Mouse (Mus musculus): ENCODE data around the gene Efcab6. TPM values are rescaled to one million over a fixed set of nuclear protein-coding genes. Genes with fewer than 3 reads are reported as not detected.

The Efcab6 gene
- polyA plus RNA-seq, 1 experiment, result 215 TPM

DNA sequence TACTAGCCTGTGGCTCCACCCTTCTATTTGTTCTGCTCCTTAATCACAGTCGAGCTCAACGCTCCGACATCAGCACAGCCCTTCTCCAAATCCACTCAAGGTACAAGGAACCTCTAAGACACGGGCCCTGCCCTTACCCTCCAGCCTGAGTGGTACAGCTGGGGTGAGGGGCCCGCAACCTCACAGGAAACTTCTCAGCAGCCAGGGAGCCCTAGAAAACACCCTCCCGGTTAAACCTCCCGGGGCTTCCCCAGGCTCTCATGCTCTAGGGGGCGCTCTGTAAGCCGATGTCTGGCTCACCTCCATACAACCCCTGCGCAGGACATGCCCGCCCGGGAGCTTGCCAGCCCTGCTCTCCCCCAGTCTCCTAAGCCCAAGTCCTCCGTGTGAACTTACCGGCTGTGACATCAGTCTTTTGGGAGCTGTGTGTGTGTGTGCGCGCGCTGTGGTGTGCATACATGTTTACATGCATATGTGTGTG is 9.6 kb upstream of the Efcab6 start:
- no peak for TF ChIP-seq CTCF (IDR thresholded peaks at IDR 0.05; ENCODE audit: control insufficient read depth, insufficient read depth, insufficient replicate concordance, low read depth, low read length)
- TF ChIP-seq POLR2A (IDR thresholded peaks at IDR 0.05; ENCODE audit: control insufficient read depth, low read depth, low read length), result no peak
- no peaks in the 10 kb centered on the region for H3K36me3 ChIP-seq (ENCODE audit: control insufficient read depth, insufficient read depth, low read length)
- H3K27me3 ChIP-seq (ENCODE audit: control insufficient read depth, insufficient read depth, low read length), result no peaks in the 10 kb centered on the region
- peaks cover 11% of the 10 kb centered on the region for H3K4me1 ChIP-seq (ENCODE audit: control insufficient read depth, insufficient read depth, low read length)
- no peak overlapping the region for H3K4me3 ChIP-seq (ENCODE audit: control insufficient read depth, low read depth, low read length)
- no peak overlapping the region for H3K27ac ChIP-seq (ENCODE audit: control insufficient read depth, insufficient read depth, low read depth, low read length)

DNA sequence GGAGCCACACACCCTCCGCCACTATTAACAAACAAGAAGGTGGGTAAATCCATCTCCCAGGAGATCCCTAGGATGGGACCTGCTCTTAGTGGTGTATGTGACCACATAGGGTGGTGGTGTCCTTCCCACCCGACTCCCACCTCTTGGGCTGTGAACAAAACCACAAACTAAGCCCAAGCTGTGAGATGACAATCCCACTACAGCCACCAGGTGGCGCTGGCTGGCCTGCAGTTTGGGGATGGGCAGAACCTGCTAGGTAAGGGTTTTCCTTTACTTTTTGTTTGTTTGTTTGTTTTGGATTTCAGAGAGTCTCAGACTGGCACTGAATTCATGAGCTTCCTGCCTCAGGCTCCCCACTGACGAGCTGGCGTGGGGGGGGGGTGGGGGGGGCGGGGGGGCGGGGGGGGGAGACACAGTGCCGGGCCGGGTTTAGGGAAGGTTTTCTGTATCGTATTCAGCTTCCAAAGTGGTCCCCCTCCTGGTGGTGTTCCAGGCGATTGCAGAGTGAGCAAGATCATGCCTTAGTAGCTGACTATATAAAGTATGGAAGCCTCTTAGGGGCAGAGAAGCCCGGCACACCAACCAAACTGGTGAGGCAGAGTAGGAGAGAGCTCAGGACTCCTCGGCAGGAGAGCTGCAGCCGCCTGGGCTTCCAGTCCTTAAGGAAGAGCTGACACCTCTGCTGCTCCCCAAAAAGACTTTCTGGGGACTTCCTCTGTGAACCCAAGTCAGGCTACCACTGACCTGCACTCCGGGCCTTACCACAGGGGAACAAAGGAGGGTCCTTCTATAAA is 8.9 kb upstream of the Efcab6 start:
- Histone ChIP-seq H3K4me3 (ENCODE audit: control insufficient read depth, low read depth, low read length) (no peak overlapping the region), H3K27me3 (ENCODE audit: control insufficient read depth, insufficient read depth, low read length) (no peaks in the 10 kb centered on the region), H3K36me3 (ENCODE audit: control insufficient read depth, insufficient read depth, low read length) (no peaks in the 10 kb centered on the region), H3K27ac (ENCODE audit: control insufficient read depth, insufficient read depth, low read depth, low read length) (no peak overlapping the region), H3K4me1 (ENCODE audit: control insufficient read depth, insufficient read depth, low read length) (peaks cover 11% of the 10 kb centered on the region)
- TF ChIP-seq CTCF (IDR thresholded peaks at IDR 0.05; ENCODE audit: control insufficient read depth, insufficient read depth, insufficient replicate concordance, low read depth, low read length) (peak; percentile 99), POLR2A (IDR thresholded peaks at IDR 0.05; ENCODE audit: control insufficient read depth, low read depth, low read length) (no peak)

DNA sequence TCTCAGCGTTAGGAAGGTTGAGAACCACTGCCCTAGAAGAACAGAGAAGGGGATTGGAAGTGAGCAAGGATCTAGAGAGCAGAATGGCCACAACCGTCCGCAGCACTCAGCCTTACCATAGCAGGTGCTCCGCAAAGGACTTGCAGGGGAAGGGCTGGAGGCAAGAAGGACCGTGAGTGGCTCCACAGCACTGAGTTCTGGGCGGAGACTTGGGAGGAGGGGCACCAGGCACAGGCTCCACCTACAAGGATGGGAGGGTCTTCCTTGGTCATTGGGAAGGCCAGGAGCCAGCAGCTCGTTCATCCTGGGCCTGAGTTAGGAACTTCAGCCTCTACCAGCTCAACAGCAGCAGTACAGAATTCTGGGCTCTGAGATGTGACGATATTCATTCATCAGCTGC is 7.9 kb upstream of the Efcab6 start:
- no peak overlapping the region for H3K27ac ChIP-seq (ENCODE audit: control insufficient read depth, insufficient read depth, low read depth, low read length)
- no peak overlapping the region for H3K4me3 ChIP-seq (ENCODE audit: control insufficient read depth, low read depth, low read length)
- TF ChIP-seq CTCF (IDR thresholded peaks at IDR 0.05; ENCODE audit: control insufficient read depth, insufficient read depth, insufficient replicate concordance, low read depth, low read length) (no peak), POLR2A (IDR thresholded peaks at IDR 0.05; ENCODE audit: control insufficient read depth, low read depth, low read length) (no peak)
- no peaks in the 10 kb centered on the region for H3K36me3 ChIP-seq (ENCODE audit: control insufficient read depth, insufficient read depth, low read length)
- no peaks in the 10 kb centered on the region for H3K27me3 ChIP-seq (ENCODE audit: control insufficient read depth, insufficient read depth, low read length)
- H3K4me1 ChIP-seq (ENCODE audit: control insufficient read depth, insufficient read depth, low read length), result peaks cover 11% of the 10 kb centered on the region

DNA sequence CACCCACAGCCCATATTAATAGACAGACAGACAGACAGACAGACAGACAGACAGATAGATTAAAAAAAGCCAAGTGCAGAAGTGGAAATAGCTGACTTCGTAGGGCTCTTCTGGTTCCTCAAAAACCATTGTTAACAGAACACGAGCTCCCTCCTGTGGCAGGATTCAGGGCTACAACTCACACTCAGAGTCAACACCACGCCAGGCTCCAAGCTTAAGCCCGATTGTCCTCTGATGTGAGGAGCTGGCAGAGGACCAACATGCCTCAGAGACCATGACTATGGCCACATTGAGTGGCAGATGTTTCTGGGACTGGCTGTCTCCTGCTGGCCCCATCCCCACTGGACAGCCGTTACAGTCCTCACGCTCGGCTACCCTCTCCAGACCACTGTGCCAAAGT is 7.0 kb upstream of the Efcab6 start:
- TF ChIP-seq CTCF (IDR thresholded peaks at IDR 0.05; ENCODE audit: control insufficient read depth, insufficient read depth, insufficient replicate concordance, low read depth, low read length), result peak; percentile 43; the same call in 1 of the 2 replicates
- TF ChIP-seq POLR2A (IDR thresholded peaks at IDR 0.05; ENCODE audit: control insufficient read depth, low read depth, low read length), result no peak
- Histone ChIP-seq H3K4me1 (ENCODE audit: control insufficient read depth, insufficient read depth, low read length) (peaks cover 11% of the 10 kb centered on the region), H3K27me3 (ENCODE audit: control insufficient read depth, insufficient read depth, low read length) (no peaks in the 10 kb centered on the region), H3K27ac (ENCODE audit: control insufficient read depth, insufficient read depth, low read depth, low read length) (no peak overlapping the region), H3K4me3 (ENCODE audit: control insufficient read depth, low read depth, low read length) (no peak overlapping the region), H3K36me3 (ENCODE audit: control insufficient read depth, insufficient read depth, low read length) (no peaks in the 10 kb centered on the region)

DNA sequence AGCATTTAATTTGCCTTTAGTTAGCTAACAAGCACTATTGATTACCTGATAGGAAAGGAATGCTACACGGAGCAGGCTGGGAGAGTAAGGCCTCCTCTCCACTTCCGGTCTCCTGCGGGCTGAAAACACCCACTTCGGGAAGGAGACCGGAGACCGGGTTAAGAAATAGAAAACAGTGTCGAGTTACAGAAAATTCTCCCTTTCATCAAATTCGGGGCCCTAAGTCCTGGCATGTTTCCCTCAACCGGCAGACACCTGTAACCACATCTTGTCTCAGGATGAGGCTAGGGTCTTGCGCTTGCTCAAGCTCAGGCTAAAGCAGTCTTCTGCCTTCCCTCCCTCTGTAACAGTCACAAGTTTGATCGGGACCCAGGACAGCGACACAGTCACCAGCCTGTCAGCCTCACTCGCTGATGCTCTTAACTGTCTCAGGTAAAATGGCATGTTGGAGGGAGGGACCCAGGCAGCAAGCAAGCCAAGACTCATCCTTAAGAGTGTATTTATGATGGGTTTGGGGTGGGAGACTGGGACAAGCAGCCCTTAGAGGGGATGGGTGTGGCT is 5.0 kb upstream of the Efcab6 start:
- no peaks in the 10 kb centered on the region for H3K36me3 ChIP-seq (ENCODE audit: control insufficient read depth, insufficient read depth, low read length)
- H3K27me3 ChIP-seq (ENCODE audit: control insufficient read depth, insufficient read depth, low read length), result no peaks in the 10 kb centered on the region
- no peak overlapping the region for H3K27ac ChIP-seq (ENCODE audit: control insufficient read depth, insufficient read depth, low read depth, low read length)
- peaks cover 9% of the 10 kb centered on the region for H3K4me1 ChIP-seq (ENCODE audit: control insufficient read depth, insufficient read depth, low read length)
- no peak overlapping the region for H3K4me3 ChIP-seq (ENCODE audit: control insufficient read depth, low read depth, low read length)
- TF ChIP-seq CTCF (IDR thresholded peaks at IDR 0.05; ENCODE audit: control insufficient read depth, insufficient read depth, insufficient replicate concordance, low read depth, low read length), result no peak
- TF ChIP-seq POLR2A (IDR thresholded peaks at IDR 0.05; ENCODE audit: control insufficient read depth, low read depth, low read length), result no peak

DNA sequence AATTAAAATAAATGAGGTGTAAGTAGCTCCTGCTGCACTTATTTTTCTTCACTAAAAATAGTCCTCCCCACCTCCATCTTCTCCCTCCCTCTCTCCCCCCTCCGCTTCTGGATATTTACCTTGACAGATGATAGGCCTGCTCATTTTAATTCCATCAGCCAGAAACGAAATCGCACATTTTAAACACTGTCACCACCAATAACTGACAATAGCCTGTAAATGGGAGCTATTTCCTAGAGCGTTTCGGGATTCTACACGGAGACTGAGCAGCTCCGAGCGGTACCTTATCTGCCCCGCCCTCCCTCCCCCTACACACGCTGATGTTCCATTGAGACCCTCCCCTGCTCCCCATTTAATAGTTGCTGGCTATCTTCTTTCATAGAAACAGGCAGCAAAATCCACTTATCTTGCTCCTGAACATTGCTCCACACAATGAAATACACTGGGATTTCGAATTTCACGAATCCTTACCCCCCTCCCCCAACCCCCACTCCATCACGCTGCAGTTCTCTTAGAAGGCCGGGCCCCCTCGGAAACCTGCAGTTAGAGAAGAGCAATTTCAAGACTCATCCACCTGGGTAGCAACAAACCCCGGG is 4.4 kb upstream of the Efcab6 start:
- Histone ChIP-seq H3K36me3 (ENCODE audit: control insufficient read depth, insufficient read depth, low read length) (no peaks in the 10 kb centered on the region), H3K4me3 (ENCODE audit: control insufficient read depth, low read depth, low read length) (no peak overlapping the region), H3K27ac (ENCODE audit: control insufficient read depth, insufficient read depth, low read depth, low read length) (no peak overlapping the region), H3K4me1 (ENCODE audit: control insufficient read depth, insufficient read depth, low read length) (peaks cover 14% of the 10 kb centered on the region), H3K27me3 (ENCODE audit: control insufficient read depth, insufficient read depth, low read length) (no peaks in the 10 kb centered on the region)
- TF ChIP-seq POLR2A (IDR thresholded peaks at IDR 0.05; ENCODE audit: control insufficient read depth, low read depth, low read length) (no peak), CTCF (IDR thresholded peaks at IDR 0.05; ENCODE audit: control insufficient read depth, insufficient read depth, insufficient replicate concordance, low read depth, low read length) (no peak)

DNA sequence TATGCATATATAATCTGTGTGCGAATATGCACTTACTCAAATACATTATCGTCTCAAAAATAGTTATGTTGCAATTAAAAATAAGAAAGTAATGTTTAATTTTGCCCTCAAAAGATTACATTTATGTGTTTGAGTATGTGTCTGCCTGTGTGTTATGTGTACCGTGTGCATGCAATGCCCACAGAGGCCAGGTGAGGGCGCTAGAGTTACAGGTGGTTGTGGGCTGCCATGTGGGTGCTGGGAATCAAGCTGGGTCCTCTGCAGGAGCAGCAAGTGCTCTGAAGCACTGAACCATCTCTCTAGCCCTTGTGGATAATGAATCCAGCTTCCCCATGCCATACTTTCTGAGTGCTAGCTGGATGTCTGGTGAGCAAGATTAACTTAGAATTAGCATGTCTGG is 522 bp upstream of the Efcab6 start:
- Histone ChIP-seq H3K4me3 (ENCODE audit: control insufficient read depth, low read depth, low read length) (no peak overlapping the region), H3K27me3 (ENCODE audit: control insufficient read depth, insufficient read depth, low read length) (no peaks in the 10 kb centered on the region)

More for the DNA sequence above, 522 bp upstream of the Efcab6 start:
- no peak for TF ChIP-seq POLR2A (IDR thresholded peaks at IDR 0.05; ENCODE audit: control insufficient read depth, low read depth, low read length)
- peak; percentile 91; the same call in 1 of the 2 replicates for TF ChIP-seq CTCF (IDR thresholded peaks at IDR 0.05; ENCODE audit: control insufficient read depth, insufficient read depth, insufficient replicate concordance, low read depth, low read length)
- peaks cover 9% of the 10 kb centered on the region for H3K4me1 ChIP-seq (ENCODE audit: control insufficient read depth, insufficient read depth, low read length)
- no peaks in the 10 kb centered on the region for H3K36me3 ChIP-seq (ENCODE audit: control insufficient read depth, insufficient read depth, low read length)
- H3K27ac ChIP-seq (ENCODE audit: control insufficient read depth, insufficient read depth, low read depth, low read length), result no peak overlapping the region
